Mouse (Mus musculus): ENCODE measurements around the gene Taar7a. TPM values are rescaled to one million over a fixed set of nuclear protein-coding genes. Genes with fewer than 3 reads are reported as not detected.

Gene Taar7a
- polyA plus RNA-seq, 1 experiment from 2014 or later: not detected

- 54% methylated on average over 4 of the region's 4 CpGs for WGBS
- H3K4me1 ChIP-seq (replicated peaks; ENCODE audit: control insufficient read depth, insufficient read depth, low read length): no peaks in the 10 kb centered on the region
- no peak overlapping the region for H3K27ac ChIP-seq (ENCODE audit: low read depth, low read length)
- no peak overlapping the region for H3K4me3 ChIP-seq (ENCODE audit: low read depth, low read length)
- ATAC-seq: no peak
- no peaks in the 10 kb centered on the region for H3K36me3 ChIP-seq (ENCODE audit: control insufficient read depth, insufficient read depth)
- H3K4me2 ChIP-seq (replicated peaks; ENCODE audit: low read depth): no peak overlapping the region
- no peak overlapping the region for H3K9ac ChIP-seq (ENCODE audit: low read depth, low read length)
- no peak for TF ChIP-seq CTCF (IDR thresholded peaks at IDR 0.05; ENCODE audit: low read depth)
- H3K9me3 ChIP-seq (ENCODE audit: control insufficient read depth): no peaks in the 10 kb centered on the region
- no peaks in the 10 kb centered on the region for H3K27me3 ChIP-seq (replicated peaks; ENCODE audit: control insufficient read depth, insufficient read depth, low read length)
Observed at GRCm38 (mm10) chr10:23977958-23978357, 15.3 kb downstream of the Taar7a start.

GRCm38 (mm10) chr10:23971256-23971655, 22.0 kb downstream of the Taar7a start:
- Histone ChIP-seq H3K9ac (ENCODE audit: low read depth, low read length) (no peak overlapping the region), H3K27ac (ENCODE audit: low read depth, low read length) (no peak overlapping the region), H3K4me1 (replicated peaks; ENCODE audit: control insufficient read depth, insufficient read depth, low read length) (no peaks in the 10 kb centered on the region), H3K4me2 (replicated peaks; ENCODE audit: low read depth) (no peak overlapping the region), H3K9me3 (ENCODE audit: control insufficient read depth) (no peaks in the 10 kb centered on the region), H3K27me3 (replicated peaks; ENCODE audit: control insufficient read depth, insufficient read depth, low read length) (no peaks in the 10 kb centered on the region), H3K36me3 (ENCODE audit: control insufficient read depth, insufficient read depth) (no peaks in the 10 kb centered on the region), H3K4me3 (ENCODE audit: low read depth, low read length) (no peak overlapping the region)
- TF ChIP-seq CTCF (IDR thresholded peaks at IDR 0.05; ENCODE audit: low read depth): no peak
- ATAC-seq: no peak
- WGBS: 87% methylated on average over 5 of the region's 5 CpGs

GRCm38 (mm10) chr10:23970656-23971165, 22.6 kb downstream of the Taar7a start, which contains the start of gene Taar5:
TSS of gene Taar5 (plus strand) at chr10:23970706.
- Histone ChIP-seq H3K36me3 (ENCODE audit: control insufficient read depth, insufficient read depth) (no peaks in the 10 kb centered on the region), H3K9ac (ENCODE audit: low read depth, low read length) (no peak within 1 kb of the TSS), H3K4me1 (replicated peaks; ENCODE audit: control insufficient read depth, insufficient read depth, low read length) (no peaks in the 10 kb centered on the region), H3K4me2 (replicated peaks; ENCODE audit: low read depth) (no peak within 1 kb of the TSS), H3K27ac (ENCODE audit: low read depth, low read length) (no peak within 1 kb of the TSS), H3K27me3 (replicated peaks; ENCODE audit: control insufficient read depth, insufficient read depth, low read length) (no peaks in the 10 kb centered on the region), H3K9me3 (ENCODE audit: control insufficient read depth) (no peaks in the 10 kb centered on the region), H3K4me3 (ENCODE audit: low read depth, low read length) (no peak within 1 kb of the TSS)
- WGBS: 88% methylated on average over 11 of the region's 11 CpGs
- ATAC-seq: no peak
- no peak for TF ChIP-seq CTCF (IDR thresholded peaks at IDR 0.05; ENCODE audit: low read depth)

- WGBS: 84% methylated on average over 6 of the region's 6 CpGs
- TF ChIP-seq CTCF (IDR thresholded peaks at IDR 0.05; ENCODE audit: low read depth): no peak
Observed at GRCm38 (mm10) chr10:23964921-23965610, 28.2 kb downstream of the Taar7a start.

DNA sequence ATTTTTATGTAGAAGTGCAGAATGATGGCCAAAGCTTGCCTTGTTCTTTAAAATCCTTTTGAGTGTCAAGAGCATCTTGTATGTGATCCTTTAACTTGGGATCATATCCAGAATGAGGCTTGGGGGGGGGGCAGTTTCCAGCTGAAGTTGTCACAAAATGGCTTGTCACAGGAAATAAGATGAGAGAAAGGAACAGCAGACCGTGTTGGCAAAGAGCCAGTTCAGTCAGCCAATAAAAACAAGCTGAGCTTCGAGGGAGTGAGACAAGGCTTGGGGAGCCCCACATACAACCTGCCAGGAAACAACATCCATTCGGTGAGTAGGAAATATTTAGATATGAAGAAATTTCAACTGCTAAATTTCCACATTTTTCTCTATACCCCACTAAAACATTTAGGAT, 29.8 kb downstream of the Taar7a start:
- no peaks in the 10 kb centered on the region for H3K4me1 ChIP-seq (replicated peaks; ENCODE audit: control insufficient read depth, insufficient read depth, low read length)
- H3K9me3 ChIP-seq (ENCODE audit: control insufficient read depth): no peaks in the 10 kb centered on the region
- no peak overlapping the region for H3K27ac ChIP-seq (ENCODE audit: low read depth, low read length)
- TF ChIP-seq CTCF (IDR thresholded peaks at IDR 0.05; ENCODE audit: low read depth): no peak
- no peak for ATAC-seq
- H3K4me3 ChIP-seq (ENCODE audit: low read depth, low read length): no peak overlapping the region
- WGBS: 39% methylated on average over 3 of the region's 3 CpGs
- H3K9ac ChIP-seq (ENCODE audit: low read depth, low read length): no peak overlapping the region
- H3K36me3 ChIP-seq (ENCODE audit: control insufficient read depth, insufficient read depth): no peaks in the 10 kb centered on the region
- H3K27me3 ChIP-seq (replicated peaks; ENCODE audit: control insufficient read depth, insufficient read depth, low read length): no peaks in the 10 kb centered on the region
- no peak overlapping the region for H3K4me2 ChIP-seq (replicated peaks; ENCODE audit: low read depth)

More at GRCm38 (mm10) chr10:23964921-23965610, 28.2 kb downstream of the Taar7a start:
- H3K9me3 ChIP-seq (ENCODE audit: control insufficient read depth): no peaks in the 10 kb centered on the region
- H3K9ac ChIP-seq (ENCODE audit: low read depth, low read length): no peak overlapping the region
- no peak overlapping the region for H3K4me2 ChIP-seq (replicated peaks; ENCODE audit: low read depth)
- no peak for ATAC-seq
- H3K4me3 ChIP-seq (ENCODE audit: low read depth, low read length): no peak overlapping the region
- H3K36me3 ChIP-seq (ENCODE audit: control insufficient read depth, insufficient read depth): no peaks in the 10 kb centered on the region
- no peaks in the 10 kb centered on the region for H3K4me1 ChIP-seq (replicated peaks; ENCODE audit: control insufficient read depth, insufficient read depth, low read length)
- H3K27me3 ChIP-seq (replicated peaks; ENCODE audit: control insufficient read depth, insufficient read depth, low read length): no peaks in the 10 kb centered on the region
- no peak overlapping the region for H3K27ac ChIP-seq (ENCODE audit: low read depth, low read length)

DNA sequence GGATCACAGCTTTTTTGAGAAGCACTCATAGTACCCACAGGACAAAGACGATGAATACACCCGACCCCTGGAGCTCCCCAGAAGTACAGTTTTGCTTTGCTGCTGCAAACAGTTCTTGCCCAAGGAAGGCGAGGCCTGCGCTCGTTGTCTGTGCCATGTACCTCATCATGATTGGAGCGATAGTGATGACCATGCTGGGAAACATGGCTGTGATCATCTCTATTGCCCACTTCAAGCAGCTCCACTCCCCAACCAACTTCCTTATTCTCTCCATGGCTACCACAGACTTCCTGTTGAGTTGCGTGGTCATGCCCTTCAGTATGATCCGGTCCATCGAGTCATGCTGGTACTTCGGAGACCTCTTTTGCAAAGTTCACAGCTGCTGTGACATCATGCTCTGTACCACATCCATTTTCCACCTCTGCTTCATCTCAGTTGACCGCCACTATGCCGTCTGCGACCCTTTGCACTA, 32.8 kb downstream of the Taar7a start, which contains the start of gene Taar4:
Taar4 (plus strand) TSS at position 51 of the 472 bp plus-strand sequence.
- no peaks in the 10 kb centered on the region for H3K36me3 ChIP-seq (ENCODE audit: control insufficient read depth, insufficient read depth)
- H3K4me3 ChIP-seq (ENCODE audit: low read depth, low read length): no peak within 1 kb of the TSS
- H3K4me1 ChIP-seq (replicated peaks; ENCODE audit: control insufficient read depth, insufficient read depth, low read length): no peaks in the 10 kb centered on the region
- H3K4me2 ChIP-seq (replicated peaks; ENCODE audit: low read depth): no peak within 1 kb of the TSS
- no peaks in the 10 kb centered on the region for H3K27me3 ChIP-seq (replicated peaks; ENCODE audit: control insufficient read depth, insufficient read depth, low read length)
- no peaks in the 10 kb centered on the region for H3K9me3 ChIP-seq (ENCODE audit: control insufficient read depth)
- WGBS: 92% methylated on average over 13 of the region's 13 CpGs
- no peak within 1 kb of the TSS for H3K9ac ChIP-seq (ENCODE audit: low read depth, low read length)
- TF ChIP-seq CTCF (IDR thresholded peaks at IDR 0.05; ENCODE audit: low read depth): no peak
- H3K27ac ChIP-seq (ENCODE audit: low read depth, low read length): no peak within 1 kb of the TSS
- no peak for ATAC-seq
